Mouse (Mus musculus): ENCODE measurements at regions not wholly inside any gene's neighbourhood (a gene's known extent, or its start where the extent isn't known, plus 50 kb on each side); places are given as distances from the start of the nearest gene placed in this dataset.

DNA sequence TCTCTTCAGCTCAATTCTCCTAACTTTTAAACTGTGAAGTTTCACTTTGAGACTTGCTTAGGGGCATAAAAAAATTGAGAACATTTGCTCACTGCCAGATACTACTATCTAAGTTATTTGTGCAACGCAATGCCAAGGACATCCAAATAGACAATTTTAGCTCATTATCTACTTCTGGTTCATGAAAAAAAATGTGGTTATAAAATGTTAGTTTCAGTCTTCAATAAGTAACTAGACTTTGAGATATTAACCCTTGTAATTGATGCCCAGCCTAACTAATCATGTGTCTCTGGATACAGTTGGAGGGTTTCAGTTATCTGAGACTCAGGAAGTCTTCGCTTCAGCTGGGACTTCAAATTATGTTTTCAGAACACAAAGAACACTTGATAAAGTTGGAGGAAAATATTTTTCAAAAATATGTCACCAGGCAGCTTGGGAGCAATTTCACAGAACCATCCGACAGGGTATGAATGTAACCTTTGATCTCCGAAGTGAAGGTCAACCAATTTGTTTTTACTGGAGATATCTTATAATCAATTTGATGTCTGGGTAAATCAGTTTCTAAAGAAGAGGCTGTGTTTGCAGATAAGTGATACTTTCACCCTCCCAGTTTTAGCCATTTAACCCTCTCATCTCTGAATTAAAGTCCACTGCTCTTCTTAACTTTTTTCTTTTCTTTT, 313.3 kb downstream of the Rnls start:
- no peak for TF ChIP-seq CHD2 (IDR thresholded peaks at IDR 0.05; ENCODE audit: low read depth, low read length)
- no peak for TF ChIP-seq ZNF384 (IDR thresholded peaks at IDR 0.05; ENCODE audit: low read depth, low read length)
- no peak for TF ChIP-seq ZC3H11A (IDR thresholded peaks at IDR 0.05; ENCODE audit: borderline replicate concordance, low read depth, low read length)
- TF ChIP-seq HCFC1 (IDR thresholded peaks at IDR 0.05; ENCODE audit: borderline replicate concordance, insufficient read depth, low read length) = no peak
- no peak for TF ChIP-seq MAFK (IDR thresholded peaks at IDR 0.05; ENCODE audit: insufficient read depth, low read depth, low read length)

All from ES-E14 (cell line).